Mouse (Mus musculus): ENCODE measurements at regions not wholly inside any gene's neighbourhood (a gene's known extent, or its start where the extent isn't known, plus 50 kb on each side); places are given as distances from the start of the nearest gene placed in this dataset.

DNA sequence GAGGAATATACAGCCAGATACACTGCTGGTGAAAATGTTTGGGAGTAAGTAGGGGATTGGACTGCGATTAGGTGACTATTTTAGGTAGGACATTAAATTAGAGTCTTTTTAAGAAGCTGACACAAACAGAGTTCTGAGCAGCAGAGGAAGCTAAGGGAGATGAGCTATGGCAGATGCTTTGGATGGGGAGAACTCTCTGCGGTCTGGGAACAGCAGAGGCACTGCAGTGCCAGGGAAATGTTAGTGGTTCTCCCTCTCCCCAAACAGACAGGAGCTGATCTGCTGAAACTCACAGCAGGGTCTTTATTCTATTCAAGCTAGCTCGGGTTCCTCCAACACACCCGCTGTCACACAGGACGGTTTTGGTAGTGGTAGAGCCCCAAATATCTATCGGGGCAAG, 110.7 kb upstream of the Gm10131 start:
- TF ChIP-seq CTCF (conservative IDR thresholded peaks at IDR 0.05; ENCODE audit: insufficient read depth, insufficient read length, low read depth, low read length) (no peak), POLR2A (IDR thresholded peaks at IDR 0.05; ENCODE audit: low read depth, low read length) (no peak)
